Mouse (Mus musculus) liver, embryonic 12.5 days (tissue): ENCODE data around the gene Pla2g4f. TPM values are rescaled to one million over a fixed set of nuclear protein-coding genes. Genes with fewer than 3 reads are reported as not detected.

Experiments used
- ATAC-seq: fragments of 200-750 bp; cut with Nextera tagmentation; 2 replicates; pipeline ENCODE4 v1.8.0; 2017; ENCODE audit warnings: moderate number of reproducible peaks, mild to moderate bottlenecking, moderate library complexity
- H3K27ac ChIP-seq: fragments of 300-500 bp; sonication (generic); 2 replicates; pipeline ENCODE4 v1.5.1; 2016; ENCODE audit warnings: mild to moderate bottlenecking
- H3K27me3 ChIP-seq: fragments of 300-500 bp; sonication (generic); replicated peaks from 2 replicates; pipeline ENCODE4 v1.6.1; 2016; ENCODE audit warnings: mild to moderate bottlenecking, moderate library complexity
- H3K36me3 ChIP-seq: fragments of 300-500 bp; sonication (generic); 2 replicates; pipeline ENCODE4 v1.6.1; 2016; ENCODE audit warnings: mild to moderate bottlenecking, moderate library complexity
- H3K4me1 ChIP-seq: fragments of 300-500 bp; sonication (generic); 2 replicates; pipeline ENCODE4 v1.6.1; 2016
- H3K4me2 ChIP-seq: fragments of 300-500 bp; sonication (generic); 2 replicates; pipeline ENCODE4 v1.6.1; 2016; ENCODE audit warnings: mild to moderate bottlenecking, moderate library complexity
- H3K4me3 ChIP-seq: fragments of 300-500 bp; sonication (generic); 2 replicates; pipeline ENCODE4 v1.5.1; 2016; ENCODE audit warnings: mild to moderate bottlenecking, moderate library complexity
- H3K9ac ChIP-seq: fragments of 300-500 bp; sonication (generic); 2 replicates; pipeline ENCODE4 v1.6.1; 2016; ENCODE audit warnings: mild to moderate bottlenecking, moderate library complexity
- H3K9me3 ChIP-seq: fragments of 300-500 bp; sonication (generic); replicated peaks from 2 replicates; pipeline ENCODE4 v1.6.1; 2016; ENCODE audit warnings: mild to moderate bottlenecking, moderate library complexity
- WGBS: fragments of 180-500 bp; shearing (Covaris S2); methylation state at CpG from one replicate; pipeline ENCODE4 v1.1.7; 2016; ENCODE audit not compliant: insufficient replicate concordance; 5-methylcytosine and 5-hydroxymethylcytosine counted together
- polyA plus RNA-seq: library from polyadenylated mRNA; unstranded; fragments of >200 nt; fragmentation: Nextera tagmentation; extraction: Ambion mirVana; gene quantifications from 2 replicates; pipeline ENCODE4 v1.2.1, GENCODE M21; 2016

Gene Pla2g4f
- 0.05 TPM in 1 of 2 replicates, not detected in the other for polyA plus RNA-seq

GRCm38 (mm10) chr2:120313976-120314375, at the start of gene Pla2g4f:
Pla2g4f (minus strand) TSS chr2:120314165.
- 44% methylated on average over 3 of the region's 3 CpGs for WGBS
- Histone ChIP-seq H3K27ac (no peak within 1 kb of the TSS), H3K4me2 (no peak within 1 kb of the TSS), H3K4me1 (no peaks in the 10 kb centered on the region), H3K27me3 (no peaks in the 10 kb centered on the region), H3K4me3 (no peak within 1 kb of the TSS), H3K36me3 (peaks cover 27% of the 10 kb centered on the region), H3K9me3 (no peaks in the 10 kb centered on the region), H3K9ac (no peak within 1 kb of the TSS)
- ATAC-seq = no peak

GRCm38 (mm10) chr2:120360425-120360824, 46.5 kb upstream of the Pla2g4f start:
- WGBS = 67% methylated on average over 1 of the region's 1 CpGs
- H3K9ac ChIP-seq = no peak overlapping the region
- H3K9me3 ChIP-seq = no peaks in the 10 kb centered on the region
- ATAC-seq = no peak
- H3K4me2 ChIP-seq = no peak overlapping the region
- H3K36me3 ChIP-seq = peaks cover 81% of the 10 kb centered on the region
- no peak overlapping the region for H3K4me3 ChIP-seq
- no peaks in the 10 kb centered on the region for H3K27me3 ChIP-seq
- no peak overlapping the region for H3K27ac ChIP-seq
- no peaks in the 10 kb centered on the region for H3K4me1 ChIP-seq

DNA sequence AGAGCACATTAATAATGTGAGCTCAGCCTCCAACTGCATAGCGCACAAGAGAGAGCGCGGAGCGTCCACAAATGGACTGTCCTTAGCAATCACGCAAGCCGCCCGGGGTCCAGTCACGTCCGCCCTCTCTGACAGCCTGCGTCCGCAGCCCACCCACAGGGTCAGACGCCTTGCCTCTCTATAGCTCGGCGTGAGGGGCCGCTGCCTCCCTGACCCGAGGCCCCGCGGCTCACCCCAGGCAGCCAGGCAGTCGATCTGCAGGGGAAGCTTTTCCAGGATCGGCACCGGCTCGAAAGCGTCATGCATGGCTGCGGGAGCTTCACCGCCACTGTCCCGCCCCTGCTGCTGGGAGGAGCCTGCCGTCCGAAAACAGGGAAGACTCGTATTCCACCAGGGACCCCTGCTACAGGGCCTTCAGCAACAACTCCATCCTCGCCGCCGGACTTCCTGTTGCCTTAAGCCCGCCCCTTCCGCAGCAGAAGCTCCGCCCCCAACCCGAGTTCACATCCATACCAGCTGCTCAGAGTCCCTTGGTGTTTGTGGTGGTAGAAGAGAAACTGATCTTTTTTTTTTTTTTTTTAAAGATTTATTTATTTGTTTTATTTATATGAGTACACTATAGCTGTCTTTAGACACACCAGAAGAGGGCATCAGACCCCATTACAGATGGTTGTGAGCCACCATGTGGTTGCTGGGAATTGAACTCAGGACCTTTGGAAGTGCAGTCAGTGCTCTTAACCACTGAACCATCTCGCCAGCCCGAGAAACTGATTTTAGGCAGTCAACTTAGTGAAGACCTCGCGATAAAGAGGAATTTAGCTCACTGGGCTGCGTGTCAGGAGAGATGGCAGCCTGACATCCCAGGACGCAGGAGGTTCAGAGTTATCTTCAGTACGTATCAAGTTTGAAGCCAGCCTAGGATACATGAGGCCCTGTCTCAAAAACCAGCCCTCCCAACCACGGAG, 39.0 kb upstream of the Pla2g4f start, which contains the start of gene Vps39:
Gene Vps39, minus strand, starts transcription at position 456 of the 965 bp plus-strand sequence.
- Histone ChIP-seq H3K4me2 (peak within 1 kb of the TSS; percentile 85), H3K9me3 (no peaks in the 10 kb centered on the region), H3K27me3 (no peaks in the 10 kb centered on the region), H3K4me3 (peak within 1 kb of the TSS; percentile 98), H3K9ac (peak within 1 kb of the TSS; percentile 93), H3K27ac (peak within 1 kb of the TSS; percentile 68), H3K4me1 (peaks cover 24% of the 10 kb centered on the region), H3K36me3 (peaks cover 54% of the 10 kb centered on the region)
- peak; percentile 88 for ATAC-seq
- 9% methylated on average over 44 of the region's 44 CpGs for WGBS

DNA sequence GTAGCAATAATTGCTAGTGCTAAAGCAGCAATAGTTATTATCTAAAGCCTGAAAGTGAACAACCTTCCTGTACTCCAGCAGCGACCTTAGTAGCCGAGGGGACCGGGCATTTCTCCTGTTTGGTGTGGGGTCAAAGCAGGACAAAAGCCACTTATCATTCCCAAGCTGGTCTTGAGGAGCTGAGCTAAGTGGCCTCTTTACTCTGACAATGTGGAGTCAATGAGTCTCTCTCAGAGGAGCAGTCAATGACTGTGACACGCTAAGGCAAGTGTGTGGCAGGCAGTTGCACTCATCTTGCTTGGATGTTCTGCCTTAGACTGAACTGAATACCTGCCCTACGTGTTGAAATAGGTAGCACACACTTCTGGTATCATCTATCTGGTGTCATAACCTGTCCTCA, 37.4 kb upstream of the Pla2g4f start:
- no peak overlapping the region for H3K9ac ChIP-seq
- WGBS = 72% methylated on average over 5 of the region's 5 CpGs
- no peak overlapping the region for H3K27ac ChIP-seq
- no peaks in the 10 kb centered on the region for H3K9me3 ChIP-seq
- H3K4me2 ChIP-seq = peak overlapping the region; percentile 85; the same call in 1 of the 2 replicates
- no peaks in the 10 kb centered on the region for H3K27me3 ChIP-seq
- H3K4me1 ChIP-seq = peaks cover 24% of the 10 kb centered on the region
- no peak for ATAC-seq
- peaks cover 55% of the 10 kb centered on the region for H3K36me3 ChIP-seq
- H3K4me3 ChIP-seq = no peak overlapping the region

DNA sequence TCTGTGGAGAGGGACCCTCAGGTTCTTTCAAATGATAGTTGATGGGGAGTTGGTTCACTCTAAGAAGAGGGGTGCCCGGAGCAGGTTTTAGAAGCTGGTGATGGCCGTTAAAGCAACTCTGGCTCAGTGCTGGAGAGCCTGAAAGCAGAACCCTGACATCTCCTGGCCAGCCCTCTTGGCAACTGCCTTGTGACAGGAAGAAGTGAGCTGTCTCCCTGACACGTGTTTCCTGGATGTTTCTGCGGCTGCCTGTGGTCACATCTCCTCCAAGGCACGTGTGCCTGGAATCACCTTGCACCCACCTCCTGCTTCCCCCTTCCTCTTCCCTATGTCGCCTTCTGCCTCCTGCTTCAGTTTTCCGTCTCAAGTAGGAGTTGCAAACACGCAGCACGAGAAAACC, 34.2 kb upstream of the Pla2g4f start:
- Histone ChIP-seq H3K4me3 (no peak overlapping the region), H3K27me3 (no peaks in the 10 kb centered on the region), H3K9ac (no peak overlapping the region), H3K27ac (0 out of 2 replicates have a peak overlapping the region, but pooled peaks have one; percentile 51), H3K9me3 (no peaks in the 10 kb centered on the region), H3K36me3 (peaks cover 63% of the 10 kb centered on the region), H3K4me2 (no peak overlapping the region), H3K4me1 (peaks cover 24% of the 10 kb centered on the region)
- ATAC-seq = no peak
- 46% methylated on average over 9 of the region's 9 CpGs for WGBS

GRCm38 (mm10) chr2:120341741-120342140, 27.8 kb upstream of the Pla2g4f start:
- no peak overlapping the region for H3K27ac ChIP-seq
- WGBS = 88% methylated on average over 1 of the region's 1 CpGs
- H3K9ac ChIP-seq = no peak overlapping the region
- H3K27me3 ChIP-seq = no peaks in the 10 kb centered on the region
- no peak for ATAC-seq
- peaks cover 96% of the 10 kb centered on the region for H3K36me3 ChIP-seq
- no peaks in the 10 kb centered on the region for H3K9me3 ChIP-seq
- no peaks in the 10 kb centered on the region for H3K4me1 ChIP-seq
- H3K4me3 ChIP-seq = no peak overlapping the region
- no peak overlapping the region for H3K4me2 ChIP-seq

- 75% methylated on average over 2 of the region's 2 CpGs for WGBS
- Histone ChIP-seq H3K27ac (no peak overlapping the region), H3K36me3 (peaks cover 92% of the 10 kb centered on the region), H3K9ac (no peak overlapping the region), H3K27me3 (no peaks in the 10 kb centered on the region), H3K4me3 (no peak overlapping the region), H3K4me2 (no peak overlapping the region), H3K9me3 (no peaks in the 10 kb centered on the region), H3K4me1 (no peaks in the 10 kb centered on the region)
- no peak for ATAC-seq
These were observed 23.9 kb upstream of the Pla2g4f start for GRCm38 (mm10) chr2:120337886-120338285.

- H3K9me3 ChIP-seq = no peaks in the 10 kb centered on the region
- peaks cover 87% of the 10 kb centered on the region for H3K36me3 ChIP-seq
- no peaks in the 10 kb centered on the region for H3K4me1 ChIP-seq
- ATAC-seq = no peak
- H3K27ac ChIP-seq = no peak overlapping the region
- no peak overlapping the region for H3K9ac ChIP-seq
- no peak overlapping the region for H3K4me3 ChIP-seq
- H3K4me2 ChIP-seq = no peak overlapping the region
- WGBS = 84% methylated on average over 4 of the region's 4 CpGs
- no peaks in the 10 kb centered on the region for H3K27me3 ChIP-seq
These were observed 17.6 kb upstream of the Pla2g4f start for GRCm38 (mm10) chr2:120331575-120331974.

DNA sequence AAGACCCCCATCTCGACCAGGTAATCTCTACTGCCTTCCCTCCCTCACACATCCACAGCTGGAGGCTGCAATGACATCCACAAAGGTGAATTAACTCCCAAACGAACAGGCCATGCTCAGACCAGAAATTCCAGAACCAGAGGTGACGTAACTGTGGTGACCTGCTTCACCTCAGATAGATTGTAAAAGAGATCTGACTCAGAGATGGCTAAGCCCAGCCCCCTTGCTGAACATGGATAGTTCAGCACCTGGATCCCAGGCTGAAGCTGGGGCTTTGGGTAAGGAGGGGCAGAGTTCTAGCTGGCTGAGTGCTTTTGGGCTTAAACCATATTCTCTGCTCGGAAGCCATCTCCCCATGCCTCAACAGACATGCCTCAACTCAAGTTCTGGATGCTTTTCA, 1.1 kb upstream of the Pla2g4f start:
- H3K4me2 ChIP-seq = no peak overlapping the region

GRCm38 (mm10) chr2:120314487-120314886, 522 bp upstream of the Pla2g4f start:
- Histone ChIP-seq H3K9me3 (no peaks in the 10 kb centered on the region), H3K36me3 (peaks cover 32% of the 10 kb centered on the region), H3K9ac (no peak overlapping the region), H3K4me1 (no peaks in the 10 kb centered on the region), H3K4me2 (no peak overlapping the region), H3K27me3 (no peaks in the 10 kb centered on the region), H3K4me3 (no peak overlapping the region), H3K27ac (no peak overlapping the region)
- WGBS = 78% methylated on average over 4 of the region's 4 CpGs
- no peak for ATAC-seq

More for the DNA sequence above, 1.1 kb upstream of the Pla2g4f start:
- WGBS = 62% methylated on average over 4 of the region's 4 CpGs
- no peak for ATAC-seq
- Histone ChIP-seq H3K9me3 (no peaks in the 10 kb centered on the region), H3K9ac (no peak overlapping the region), H3K27ac (no peak overlapping the region), H3K4me3 (no peak overlapping the region), H3K36me3 (peaks cover 35% of the 10 kb centered on the region), H3K27me3 (no peaks in the 10 kb centered on the region), H3K4me1 (no peaks in the 10 kb centered on the region)

DNA sequence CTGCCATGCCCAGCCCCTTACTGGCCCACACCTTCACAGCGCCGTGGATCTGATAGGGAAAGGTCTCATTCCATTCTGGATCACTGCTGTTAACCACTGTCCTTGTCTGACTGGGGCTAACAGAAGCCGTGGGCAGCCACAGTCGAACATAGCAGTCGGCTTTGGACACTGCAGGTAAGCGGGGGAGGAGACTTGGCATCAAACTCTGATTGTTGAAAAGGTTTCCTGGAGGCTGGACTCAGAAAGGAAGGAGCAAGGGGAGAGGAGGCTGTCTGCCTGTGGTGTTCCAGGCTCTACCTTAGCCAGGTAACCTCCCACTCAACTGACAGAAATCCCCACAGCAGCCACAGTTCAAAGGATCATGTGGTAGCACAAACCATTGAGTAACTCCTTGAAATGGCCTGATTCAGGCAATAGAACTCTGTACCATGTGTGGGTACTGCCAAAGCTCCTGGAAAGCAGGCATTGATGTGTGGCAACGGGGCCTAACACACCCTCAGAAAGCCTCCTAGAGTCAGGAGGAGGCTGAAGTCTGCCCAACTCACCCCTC, 1.6 kb downstream of the Pla2g4f start:
- Histone ChIP-seq H3K27ac (no peak overlapping the region), H3K36me3 (peaks cover 11% of the 10 kb centered on the region), H3K9ac (no peak overlapping the region)

GRCm38 (mm10) chr2:120304113-120304512, 9.9 kb downstream of the Pla2g4f start:
- Histone ChIP-seq H3K36me3 (no peaks in the 10 kb centered on the region), H3K9ac (no peak overlapping the region), H3K9me3 (no peaks in the 10 kb centered on the region), H3K4me2 (no peak overlapping the region), H3K27me3 (0 out of 2 replicates have a peak, but pooled peaks cover 5% of the 10 kb centered on the region), H3K4me3 (no peak overlapping the region), H3K27ac (no peak overlapping the region), H3K4me1 (no peaks in the 10 kb centered on the region)
- 20% methylated on average over 3 of the region's 3 CpGs for WGBS
- ATAC-seq = no peak

More for the DNA sequence above, 1.6 kb downstream of the Pla2g4f start:
- H3K4me2 ChIP-seq = no peak overlapping the region
- H3K27me3 ChIP-seq = no peaks in the 10 kb centered on the region
- no peak overlapping the region for H3K4me3 ChIP-seq
- 70% methylated on average over 7 of the region's 7 CpGs for WGBS
- H3K9me3 ChIP-seq = no peaks in the 10 kb centered on the region
- no peaks in the 10 kb centered on the region for H3K4me1 ChIP-seq
- no peak for ATAC-seq
